ENCODE assay signal across 8 mouse cellular contexts in the genomic region with DNA sequence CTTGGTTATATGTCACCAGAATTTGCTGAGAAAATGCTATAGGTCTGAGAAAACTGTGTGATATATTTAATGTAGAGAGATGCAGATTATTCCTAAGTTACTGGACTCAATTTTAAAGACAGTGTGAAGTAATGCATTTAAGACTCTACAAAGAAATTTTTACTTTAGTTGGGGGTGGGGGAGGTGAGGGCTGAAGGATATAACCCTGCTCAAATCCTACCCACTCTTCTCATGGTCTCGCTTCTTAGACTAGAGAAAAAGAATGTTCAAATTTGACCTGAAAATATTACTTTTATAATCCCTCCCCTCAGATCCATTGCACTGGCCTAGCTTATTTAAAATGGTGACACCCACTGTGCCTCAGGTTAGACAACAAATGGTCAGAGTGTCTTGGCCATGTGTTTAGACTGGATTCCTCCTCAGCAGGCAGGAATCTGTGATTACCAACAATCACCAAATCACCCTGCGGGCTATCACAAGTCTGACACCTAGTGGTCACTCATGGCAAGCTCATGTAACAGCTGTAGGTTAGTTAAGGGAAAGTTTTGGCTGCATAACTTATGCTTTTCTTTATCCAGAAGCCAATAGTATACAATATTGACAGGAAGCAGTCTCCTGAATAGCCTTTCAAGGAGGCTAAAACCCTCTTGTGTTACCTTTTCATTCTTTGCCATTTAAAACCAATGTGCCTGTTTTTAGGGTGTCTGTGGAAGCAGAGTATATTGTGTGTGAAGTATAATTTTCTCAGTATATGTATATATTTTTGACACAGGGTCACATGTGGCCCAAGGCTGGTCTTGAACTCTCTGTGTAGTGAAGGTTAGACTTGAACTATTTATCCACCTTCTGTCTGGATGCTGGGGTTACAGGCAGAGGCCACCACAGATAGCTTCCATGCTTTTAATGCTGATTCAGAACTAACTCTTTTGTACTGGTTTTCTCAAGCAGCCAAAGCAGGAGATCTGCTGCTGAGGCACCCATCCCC.
DNase-seq lines count a peak whose midpoint lies in the region; ATAC-seq and TF ChIP-seq lines count a peak whose summit lies in the region.

No protein-coding gene starts in this region.

- no peak overlapping the region for H3K9ac ChIP-seq in limb, embryonic 12.5 days (replicated peaks)

- no peaks in the 10 kb centered on the region for H3K79me3 ChIP-seq in C2C12 (ENCODE audit: low read depth)

- peak; percentile 52 for ATAC-seq in limb, embryonic 12.5 days (ENCODE audit: insufficient number of reproducible peaks, insufficient read depth, low FRiP score, low TSS enrichment, low read depth)

- H3K27me3 ChIP-seq in C2C12 (ENCODE audit: control insufficient read depth, insufficient read depth, insufficient read length) = peaks cover 12% of the 10 kb centered on the region
- no peaks in the 10 kb centered on the region for H3K27me3 ChIP-seq in limb, embryonic 12.5 days

- H3K79me2 ChIP-seq in C2C12 (ENCODE audit: control insufficient read depth, insufficient read depth) = no peaks in the 10 kb centered on the region

- no peak overlapping the region for H3K4me2 ChIP-seq in limb, embryonic 12.5 days

- no peaks in the 10 kb centered on the region for H3K9me3 ChIP-seq in limb, embryonic 12.5 days

- peak; percentile 65 for TF ChIP-seq CTCF in C2C12 (IDR thresholded peaks at IDR 0.05; ENCODE audit: control insufficient read depth, insufficient read depth, insufficient read length)

- H3K4me1 ChIP-seq in limb, embryonic 12.5 days (replicated peaks) = 0 out of 2 replicates have a peak, but pooled peaks cover 5% of the 10 kb centered on the region

- 37% methylated on average over 2 of the region's 2 CpGs for WGBS in limb, embryonic 12.5 days

- H3ac ChIP-seq in C2C12 (ENCODE audit: control insufficient read depth, insufficient read length, low read depth) = no peak overlapping the region

- DNase-seq in WW6 (ENCODE audit: low read depth, low spot score) = peak; percentile 34
- DNase-seq in cerebellum, postnatal 4 days (ENCODE audit: low spot score in 2 of 2) = peak; percentile 48 to 56
- peak; percentile 51 for DNase-seq in gastrocnemius, postnatal 10 days
- DNase-seq in kidney, adult 9 months = peak; percentile 69
- peak; percentile 73 for DNase-seq in naive thymus-derived CD4-positive, alpha-beta T cell, adult 2 months (ENCODE audit: low read depth)
- DNase-seq in testis, postnatal 10 days (ENCODE audit: low spot score) = peak; percentile 69

- no peak overlapping the region for H3K27ac ChIP-seq in limb, embryonic 12.5 days

- no peaks in the 10 kb centered on the region for H3K36me3 ChIP-seq in C2C12 (ENCODE audit: control insufficient read depth, insufficient read depth)
- no peaks in the 10 kb centered on the region for H3K36me3 ChIP-seq in limb, embryonic 12.5 days

- H3K4me3 ChIP-seq in C2C12 (ENCODE audit: insufficient read depth, poor library complexity, severe bottlenecking) = no peak overlapping the region
- H3K4me3 ChIP-seq in limb, embryonic 12.5 days (replicated peaks) = no peak overlapping the region

TF ChIP-seq in C2C12, 6 proteins besides CTCF, POLR2A, EP300 and RAD21:
- TF ChIP-seq CEBPB (IDR thresholded peaks at IDR 0.05; ENCODE audit: low read depth) (no peak), MYOD1 (IDR thresholded peaks at IDR 0.05; ENCODE audit: control insufficient read depth, insufficient read length, low read depth) (no peak), USF1 (IDR thresholded peaks at IDR 0.05; ENCODE audit: low read depth) (no peak), FOSL1 (IDR thresholded peaks at IDR 0.05; ENCODE audit: insufficient read depth, low read length, poor library complexity, severe bottlenecking) (no peak), MYOG (IDR thresholded peaks at IDR 0.05; ENCODE audit: control insufficient read depth, extremely low read depth, insufficient read length) (no peak), MAX (IDR thresholded peaks at IDR 0.05) (no peak)
